Mouse (Mus musculus) heart, postnatal 0 days (tissue): Measurements from ENCODE around the gene Upp2. TPM values are rescaled to one million over a fixed set of nuclear protein-coding genes. Genes with fewer than 3 reads are reported as not detected.

ENCODE experiments used
- ATAC-seq: fragments of 200-750 bp; cut with Nextera tagmentation; 2 replicates; pipeline ENCODE4 v1.8.0; 2017; ENCODE audit warnings: low read depth, moderate number of reproducible peaks, moderate library complexity; ENCODE audit not compliant: insufficient read depth
- DNase-seq: peaks from one replicate; pipeline ENCODE4 v3.0.0-alpha.2; 2016; ENCODE audit warnings: low spot score
- H3K27ac ChIP-seq: fragments of 300-500 bp; sonication (generic); 2 replicates; pipeline ENCODE4 v1.5.1; 2014; ENCODE audit warnings: low read depth, mild to moderate bottlenecking
- H3K27me3 ChIP-seq: fragments of 300-500 bp; sonication (generic); 2 replicates; pipeline ENCODE4 v1.6.1; 2014; ENCODE audit warnings: low read length, mixed read lengths; ENCODE audit not compliant: control insufficient read depth, insufficient read depth
- H3K36me3 ChIP-seq: fragments of 300-500 bp; sonication (generic); replicated peaks from 2 replicates; pipeline ENCODE4 v1.6.1; 2014; ENCODE audit warnings: low read length, mixed read lengths; ENCODE audit not compliant: control insufficient read depth, insufficient read depth
- H3K4me1 ChIP-seq: fragments of 300-500 bp; sonication (generic); 2 replicates; pipeline ENCODE4 v1.6.1; 2014; ENCODE audit warnings: antibody characterized with exemption; ENCODE audit not compliant: control insufficient read depth, insufficient read depth
- H3K4me2 ChIP-seq: fragments of 300-500 bp; sonication (generic); 2 replicates; pipeline ENCODE4 v1.6.1; 2014; ENCODE audit warnings: low read depth, mild to moderate bottlenecking, low read length, moderate library complexity
- H3K4me3 ChIP-seq: fragments of 300-500 bp; sonication (generic); 2 replicates; pipeline ENCODE4 v1.5.1; 2014; ENCODE audit warnings: low read depth, low read length
- H3K9ac ChIP-seq: fragments of 300-500 bp; sonication (generic); replicated peaks from 2 replicates; pipeline ENCODE4 v1.6.1; 2014; ENCODE audit warnings: low read depth, low read length, mixed read lengths
- H3K9me3 ChIP-seq: fragments of 300-500 bp; sonication (generic); replicated peaks from 2 replicates; pipeline ENCODE4 v1.6.1; 2016; ENCODE audit warnings: low read length; ENCODE audit not compliant: control insufficient read depth
- CTCF ChIP-seq: IDR thresholded peaks from 2 replicates; pipeline ENCODE4 v1.5.1; 2016; ENCODE audit warnings: antibody characterized with exemption, control low read depth, low read depth
- EP300 ChIP-seq: IDR thresholded peaks from 2 replicates; pipeline ENCODE4 v1.6.1; 2016; ENCODE audit warnings: antibody characterized with exemption, low read depth
- WGBS: fragments of 180-500 bp; shearing (Covaris S2); extraction: QIAGEN DNeasy Blood & Tissue Kit; methylation state at CpG from one replicate; pipeline ENCODE4 v1.1.7; 2014; 5-methylcytosine and 5-hydroxymethylcytosine counted together
- polyA plus RNA-seq: library from polyadenylated mRNA; unstranded; fragments of >200 nt; fragmentation: Nextera tagmentation; extraction: Ambion mirVana; gene quantifications from 2 replicates; pipeline ENCODE4 v1.2.1, GENCODE M21; 2015
- total RNA-seq: library from RNA; depleted of rRNA; stranded (reverse); fragments of >200 nt; gene quantifications from 2 replicates; pipeline ENCODE4 v1.2.3, GENCODE M21; 2014; ENCODE audit warnings: low replicate concordance

The Upp2 gene
- total and polyA plus RNA-seq, 2 experiments from 2014 or later = 0.92 to 4.3 TPM

- Histone ChIP-seq H3K4me2 (no peak overlapping the region), H3K36me3 (no peaks in the 10 kb centered on the region), H3K27me3 (no peaks in the 10 kb centered on the region), H3K9me3 (no peaks in the 10 kb centered on the region), H3K4me3 (no peak overlapping the region), H3K4me1 (peaks cover 10% of the 10 kb centered on the region), H3K9ac (no peak overlapping the region), H3K27ac (no peak overlapping the region)
- no peak for TF ChIP-seq CTCF
- no peak for TF ChIP-seq EP300
- no peak for ATAC-seq
- DNase-seq = no peak
- WGBS = 86% methylated on average over 3 of the region's 3 CpGs
Observed at GRCm38 (mm10) chr2:58597556-58597955, 30.5 kb downstream of the Upp2 start.

GRCm38 (mm10) chr2:58599639-58600038, 32.5 kb downstream of the Upp2 start:
- no peak overlapping the region for H3K4me3 ChIP-seq
- H3K27ac ChIP-seq = no peak overlapping the region
- H3K9me3 ChIP-seq = no peaks in the 10 kb centered on the region
- H3K4me1 ChIP-seq = peaks cover 4% of the 10 kb centered on the region
- no peak for ATAC-seq
- H3K36me3 ChIP-seq = no peaks in the 10 kb centered on the region
- 86% methylated on average over 6 of the region's 6 CpGs for WGBS
- no peak overlapping the region for H3K9ac ChIP-seq
- H3K4me2 ChIP-seq = no peak overlapping the region
- no peak for DNase-seq
- no peaks in the 10 kb centered on the region for H3K27me3 ChIP-seq
- no peak for TF ChIP-seq CTCF

GRCm38 (mm10) chr2:58601382-58601781, 34.3 kb downstream of the Upp2 start:
- DNase-seq (no peak), ATAC-seq (no peak)
- no peaks in the 10 kb centered on the region for H3K4me1 ChIP-seq
- no peaks in the 10 kb centered on the region for H3K36me3 ChIP-seq
- whole genome bisulfite sequencing = 92% methylated on average over 4 of the region's 4 CpGs
- H3K4me2 ChIP-seq = no peak overlapping the region
- TF ChIP-seq CTCF = no peak
- TF ChIP-seq EP300 = no peak
- H3K27ac ChIP-seq = no peak overlapping the region
- H3K9ac ChIP-seq = no peak overlapping the region
- no peaks in the 10 kb centered on the region for H3K27me3 ChIP-seq
- H3K9me3 ChIP-seq = no peaks in the 10 kb centered on the region
- no peak overlapping the region for H3K4me3 ChIP-seq

- Histone ChIP-seq H3K9ac (no peak overlapping the region), H3K4me2 (no peak overlapping the region), H3K27me3 (no peaks in the 10 kb centered on the region), H3K9me3 (no peaks in the 10 kb centered on the region), H3K36me3 (no peaks in the 10 kb centered on the region), H3K27ac (no peak overlapping the region), H3K4me1 (no peaks in the 10 kb centered on the region), H3K4me3 (no peak overlapping the region)
- DNase-seq = no peak
- TF ChIP-seq CTCF (no peak), EP300 (no peak)
- ATAC-seq = no peak
- 74% methylated on average over 3 of the region's 3 CpGs for WGBS
Observed at GRCm38 (mm10) chr2:58603379-58603778, 36.3 kb downstream of the Upp2 start.

- TF ChIP-seq CTCF (no peak), EP300 (no peak)
- WGBS = 90% methylated on average over 3 of the region's 3 CpGs
Observed at GRCm38 (mm10) chr2:58604791-58605190, 37.7 kb downstream of the Upp2 start.

DNA sequence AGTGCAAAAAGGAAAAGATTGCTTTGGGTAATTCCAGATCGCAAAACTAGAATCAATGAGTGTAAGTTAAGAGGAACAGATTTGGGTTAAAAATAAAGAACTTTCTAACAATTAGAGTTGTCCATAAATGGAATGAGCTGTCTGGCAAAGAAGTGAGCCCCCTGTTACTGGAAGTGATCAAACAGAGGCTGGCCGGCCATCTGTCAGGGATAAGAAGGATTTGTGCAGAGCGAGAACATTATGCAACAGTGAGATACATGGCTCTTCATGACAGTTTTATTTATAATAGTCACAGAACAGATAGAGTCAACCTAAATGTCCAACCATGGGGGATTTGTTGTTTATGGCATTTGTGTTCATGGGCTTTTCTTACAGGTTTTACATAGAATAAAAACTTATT, 46.6 kb downstream of the Upp2 start:
- Histone ChIP-seq H3K36me3 (no peaks in the 10 kb centered on the region), H3K27me3 (no peaks in the 10 kb centered on the region), H3K9ac (no peak overlapping the region), H3K9me3 (no peaks in the 10 kb centered on the region), H3K27ac (no peak overlapping the region), H3K4me1 (no peaks in the 10 kb centered on the region), H3K4me2 (no peak overlapping the region), H3K4me3 (no peak overlapping the region)
- no peak for DNase-seq
- 79% methylated on average over 3 of the region's 3 CpGs for WGBS
- ATAC-seq = no peak
- TF ChIP-seq CTCF = no peak
- no peak for TF ChIP-seq EP300

More at GRCm38 (mm10) chr2:58604791-58605190, 37.7 kb downstream of the Upp2 start:
- Histone ChIP-seq H3K4me3 (no peak overlapping the region), H3K36me3 (no peaks in the 10 kb centered on the region), H3K9ac (no peak overlapping the region), H3K27me3 (no peaks in the 10 kb centered on the region), H3K4me1 (no peaks in the 10 kb centered on the region), H3K9me3 (no peaks in the 10 kb centered on the region), H3K4me2 (no peak overlapping the region), H3K27ac (no peak overlapping the region)
- ATAC-seq (no peak), DNase-seq (no peak)
